Mouse (Mus musculus) central nervous system, embryonic 18 days (tissue): ENCODE data around the gene Pcp2. TPM values are rescaled to one million over a fixed set of nuclear protein-coding genes. Genes with fewer than 3 reads are reported as not detected.

ENCODE experiments used
- polyA plus RNA-seq: library from polyadenylated mRNA; depleted of rRNA; stranded (reverse); fragments of >200 nt; gene quantifications from 2 replicates; pipeline ENCODE4 v1.2.3, GENCODE M21; 2012; rRNA removed

The Pcp2 gene
- 1.1 and 17.6 TPM in 2 replicates for polyA plus RNA-seq

DNA sequence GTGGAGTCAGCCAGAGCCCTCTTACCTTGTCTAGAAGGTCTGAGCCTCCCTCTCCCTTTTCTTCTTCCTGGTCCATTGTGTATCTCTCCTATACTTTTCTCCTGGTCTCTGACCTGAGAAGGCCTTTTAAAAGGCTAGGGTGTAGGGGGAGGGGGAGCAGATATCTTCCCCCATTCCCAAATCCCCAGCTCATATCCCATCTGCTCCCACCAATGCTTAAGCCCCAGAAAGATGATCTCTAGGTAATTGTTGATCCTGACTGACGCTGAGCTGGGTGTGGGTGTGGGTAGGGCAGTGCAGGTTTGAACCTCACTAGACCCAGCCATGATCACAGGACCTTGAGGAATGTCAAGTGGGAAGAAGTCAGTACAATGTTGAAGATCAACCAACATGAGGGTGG is at the start of gene Pcp2:
Gene Pcp2 (minus strand): TSS at position 101 of the 400 bp plus-strand sequence.

DNA sequence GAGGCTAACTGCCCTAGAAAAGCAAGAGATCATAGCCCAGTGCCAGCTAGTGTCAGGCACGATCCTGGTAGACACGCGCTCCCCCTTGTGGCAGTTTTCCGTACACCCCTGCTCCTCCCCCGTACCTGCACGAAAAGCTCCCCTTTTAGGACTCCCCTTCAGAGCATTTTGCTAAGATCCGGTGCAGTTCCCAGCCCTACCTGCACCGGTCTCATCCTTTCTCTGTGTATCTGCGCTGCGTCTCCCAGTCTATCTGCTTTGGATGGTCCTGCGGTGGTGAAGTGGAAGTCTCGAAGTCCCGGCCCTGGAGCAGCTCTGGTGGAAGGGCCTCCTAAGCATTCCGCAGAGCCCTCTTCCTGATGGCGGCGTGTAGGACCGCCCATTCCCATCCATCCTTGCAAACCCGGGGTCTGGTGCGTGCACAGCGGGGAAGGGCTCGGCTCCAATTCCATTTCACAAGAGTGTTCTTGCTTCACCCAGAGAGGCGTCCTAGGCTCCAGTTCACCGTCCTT is 46.7 kb upstream of the Pcp2 start, which contains the start of gene Fcor:
Gene Fcor (minus strand): TSS at position 383 of the 512 bp plus-strand sequence.

DNA sequence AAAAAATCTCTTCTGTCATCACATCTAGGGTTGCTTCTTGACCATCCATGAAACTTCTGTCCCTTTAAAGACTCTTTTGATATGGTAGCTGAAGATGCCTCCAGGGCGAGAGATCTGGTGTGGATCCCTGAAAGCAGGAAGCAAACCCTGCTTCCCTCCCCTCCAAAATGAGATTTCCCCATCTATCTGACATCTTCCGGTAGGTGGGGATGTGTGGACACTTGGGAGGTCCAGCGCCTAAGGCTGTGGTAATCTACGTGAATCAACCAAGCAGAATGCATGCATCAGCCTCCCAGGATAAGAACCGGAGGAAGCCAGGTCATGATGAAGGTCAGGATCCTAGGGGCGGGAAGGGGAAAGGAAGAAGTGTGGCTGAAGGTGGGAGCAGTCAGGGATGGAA is 40.2 kb upstream of the Pcp2 start, which contains the start of gene Mcemp1:
Gene Mcemp1 (plus strand): TSS at position 248 of the 400 bp plus-strand sequence.

DNA sequence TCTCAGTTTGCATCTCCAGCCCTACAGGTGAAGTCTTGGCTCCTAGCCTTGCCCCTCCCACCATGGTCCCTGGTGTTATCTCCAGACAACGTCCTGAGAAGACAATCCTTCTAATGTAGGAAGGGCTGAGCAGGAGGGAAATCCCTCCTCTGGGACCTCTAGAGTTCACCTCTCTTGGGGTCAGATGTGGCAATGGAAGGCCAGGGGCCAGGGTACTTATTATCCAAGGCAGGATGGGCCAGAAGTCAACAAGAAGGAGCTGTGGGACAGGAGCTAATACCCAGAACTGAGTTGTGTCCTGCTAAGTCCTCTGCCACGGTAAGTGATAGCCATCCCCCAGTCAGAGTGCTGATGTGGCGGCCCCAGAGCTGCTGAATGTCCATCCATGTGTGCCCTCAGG is 30.2 kb upstream of the Pcp2 start, which contains the start of gene Retn:
Gene Retn (plus strand): TSS at position 245 of the 400 bp plus-strand sequence.

DNA sequence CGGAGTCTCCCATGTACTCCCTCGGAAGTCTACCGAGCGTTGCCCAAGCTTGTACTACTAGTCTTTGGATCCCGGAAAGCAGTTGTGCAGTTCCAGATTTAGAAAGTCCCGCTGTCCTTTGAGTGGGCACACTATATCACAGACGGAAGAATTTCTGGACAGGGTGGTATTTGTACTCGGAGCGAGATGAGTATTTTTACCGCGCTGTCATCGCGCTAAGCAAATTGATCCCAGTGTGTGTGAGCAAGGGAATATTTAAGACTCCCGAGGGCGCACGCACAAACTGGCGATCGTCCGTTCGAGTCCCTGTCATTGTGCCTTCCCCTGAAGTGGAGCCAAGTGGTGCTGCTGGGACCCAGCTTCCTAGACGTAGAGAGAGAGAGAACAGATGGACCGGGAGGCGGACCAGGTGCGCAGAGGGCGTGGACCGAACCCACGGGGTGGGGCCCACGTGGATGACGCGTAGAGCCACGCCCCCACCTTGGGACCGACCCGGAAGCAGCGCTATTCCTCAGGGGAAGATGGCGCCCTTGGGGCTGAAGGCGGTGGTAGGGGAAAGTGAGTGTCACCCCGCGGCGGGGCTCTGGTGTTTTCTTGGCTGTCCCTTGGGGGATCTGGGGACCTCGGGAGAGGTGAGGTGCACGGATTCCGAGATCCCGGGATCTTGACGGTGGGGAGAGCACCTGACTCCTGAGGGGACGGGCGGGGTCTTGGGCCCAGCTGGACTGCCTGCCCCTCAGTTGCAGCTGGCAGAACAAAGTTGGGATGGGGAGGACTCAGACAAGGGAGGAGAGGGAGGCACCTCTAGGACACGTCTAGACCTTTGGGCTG is 5.5 kb upstream of the Pcp2 start, which contains the start of gene Stxbp2:
Gene Stxbp2 (plus strand): TSS at position 309 of the 831 bp plus-strand sequence.

DNA sequence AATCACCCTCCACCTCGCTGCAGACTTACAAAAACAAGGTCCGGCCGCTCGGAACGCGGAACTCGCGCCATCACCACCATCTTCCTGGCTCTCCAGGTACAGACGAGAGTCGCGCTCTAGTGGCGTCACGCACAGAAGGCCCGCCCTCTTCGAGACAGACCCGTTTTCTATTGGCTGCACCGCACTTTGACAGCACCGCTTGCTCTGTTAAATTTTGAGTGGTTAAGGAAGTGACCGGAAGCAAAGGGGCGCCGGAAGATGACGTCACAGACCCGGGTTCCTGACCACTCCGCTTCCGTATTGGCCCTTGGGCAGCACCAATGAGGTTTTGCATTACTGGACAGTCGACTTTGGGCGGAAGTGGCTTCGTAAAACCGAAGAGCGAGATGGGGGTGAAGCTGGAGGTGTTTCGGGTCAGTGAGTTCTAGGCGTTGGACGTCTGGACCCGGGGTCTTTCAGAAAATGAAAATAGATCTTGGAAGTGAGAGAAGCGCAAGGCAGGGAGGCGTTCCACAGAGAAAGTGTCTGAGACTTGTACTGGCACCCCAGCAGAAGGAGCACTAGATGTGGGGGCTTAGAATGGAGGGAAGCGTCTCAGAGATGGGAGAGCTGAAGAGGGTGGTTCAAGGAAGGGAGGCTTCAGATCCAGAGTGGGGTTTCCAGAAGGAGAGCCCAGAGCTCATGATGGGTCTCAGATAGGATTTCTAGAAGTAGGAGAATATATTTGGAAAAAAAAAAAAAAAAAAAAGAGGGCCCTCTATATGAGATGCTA is 4.0 kb downstream of the Pcp2 start, which contains the start of the genes Xab2 and Pet100:
Gene Xab2 (minus strand): TSS at position 118 of the 772 bp plus-strand sequence.
Gene Pet100 (plus strand): TSS at position 350 of the 772 bp plus-strand sequence.

DNA sequence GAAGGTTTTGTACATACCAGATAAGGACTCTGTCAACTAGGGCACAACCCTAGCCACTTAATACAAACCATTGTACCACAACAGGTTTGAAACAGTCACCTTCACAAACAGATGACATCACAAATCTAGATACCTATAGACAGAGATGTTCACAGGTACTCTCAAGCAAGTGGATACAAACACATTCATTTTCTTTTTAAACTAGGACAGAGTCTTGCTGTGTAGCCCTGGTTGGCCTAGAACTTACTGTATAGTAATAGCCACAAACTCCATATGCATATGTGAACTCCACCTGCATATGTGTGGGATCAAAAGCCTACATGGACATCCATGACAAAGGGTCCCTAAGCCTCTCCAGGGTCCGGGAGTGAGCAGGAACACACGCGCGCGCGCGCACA is 38.4 kb downstream of the Pcp2 start, which contains the start of gene Camsap3:
Gene Camsap3 (plus strand): TSS at position 301 of the 398 bp plus-strand sequence.

Other genes with a start within 250 kb of the Pcp2 start
- gene Arhgef18, start 232.5 kb downstream of the Pcp2 start, polyA plus RNA-seq, result 27.8 and 29.3 TPM in 2 replicates
- 2.4 and 2.9 TPM in 2 replicates for gene Pex11g, start 157.9 kb downstream of the Pcp2 start, polyA plus RNA-seq
- 0.58 and 0.62 TPM in 2 replicates for gene Tex45, start 154.7 kb downstream of the Pcp2 start, polyA plus RNA-seq
- gene Zfp358, start 132.4 kb downstream of the Pcp2 start, polyA plus RNA-seq, result 74.2 and 92.5 TPM in 2 replicates
- 236 and 248 TPM in 2 replicates for gene Mcoln1, start 125.1 kb downstream of the Pcp2 start, polyA plus RNA-seq
- 59.1 and 61.3 TPM in 2 replicates for gene Pnpla6, start 110.2 kb downstream of the Pcp2 start, polyA plus RNA-seq
- 0.26 and 0.55 TPM in 2 replicates for gene C330021F23Rik, start 57.6 kb downstream of the Pcp2 start, polyA plus RNA-seq
- 72.3 and 75.4 TPM in 2 replicates for gene Camsap3, start 38.3 kb downstream of the Pcp2 start, polyA plus RNA-seq
- 63.3 and 64.9 TPM in 2 replicates for gene Xab2, start 4.2 kb downstream of the Pcp2 start, polyA plus RNA-seq
- 49.0 and 56.9 TPM in 2 replicates for gene Pet100, start 4.0 kb downstream of the Pcp2 start, polyA plus RNA-seq
- 209 and 221 TPM in 2 replicates for gene Stxbp2, start 5.4 kb upstream of the Pcp2 start, polyA plus RNA-seq
- 0.95 and 1.3 TPM in 2 replicates for gene Retn, start 30.2 kb upstream of the Pcp2 start, polyA plus RNA-seq
- gene Mcemp1, start 40.2 kb upstream of the Pcp2 start, polyA plus RNA-seq, result 0.27 and 0.28 TPM in 2 replicates
- 11.2 and 13.3 TPM in 2 replicates for gene Fcor, start 46.8 kb upstream of the Pcp2 start, polyA plus RNA-seq
- 61.4 and 63.1 TPM in 2 replicates for gene Trappc5, start 50.8 kb upstream of the Pcp2 start, polyA plus RNA-seq
- gene Fcer2a, start 68.6 kb upstream of the Pcp2 start, polyA plus RNA-seq, result 0.03 TPM in 1 of 2 replicates, not detected in the other
- not detected in 2 replicates for gene Clec4g, start 95.1 kb upstream of the Pcp2 start, polyA plus RNA-seq
- gene Cd209a, start 123.4 kb upstream of the Pcp2 start, polyA plus RNA-seq, result 0.03 TPM in 1 of 2 replicates, not detected in the other
- gene Cd209e, start 228.8 kb upstream of the Pcp2 start, polyA plus RNA-seq, result not detected in 2 replicates